Mouse (Mus musculus) hindbrain, embryonic 11.5 days (tissue): ENCODE results near the gene T2. TPM values are rescaled to one million over a fixed set of nuclear protein-coding genes. Genes with fewer than 3 reads are reported as not detected.

Source experiments
- ATAC-seq: fragments of 200-750 bp; cut with Nextera tagmentation; 2 replicates; pipeline ENCODE4 v1.8.0; 2017; ENCODE audit warnings: mild to moderate bottlenecking, moderate TSS enrichment, moderate library complexity; ENCODE audit not compliant: low FRiP score
- DNase-seq: peaks from one replicate; pipeline ENCODE4 v3.0.0-alpha.2; 2015; ENCODE audit warnings: low spot score
- H3K27ac ChIP-seq: fragments of 300-500 bp; sonication (generic); 2 replicates; pipeline ENCODE4 v1.5.1; 2014; ENCODE audit warnings: mild to moderate bottlenecking, low read depth, low read length
- H3K27me3 ChIP-seq: fragments of 300-500 bp; sonication (generic); 2 replicates; pipeline ENCODE4 v1.6.1; 2014; ENCODE audit warnings: mild to moderate bottlenecking, low read length, moderate library complexity, mixed read lengths; ENCODE audit not compliant: control insufficient read depth, insufficient read depth
- H3K36me3 ChIP-seq: fragments of 300-500 bp; sonication (generic); 2 replicates; pipeline ENCODE4 v1.6.1; 2014; ENCODE audit warnings: mild to moderate bottlenecking, low read length, moderate library complexity, mixed read lengths; ENCODE audit not compliant: control insufficient read depth, insufficient read depth
- H3K4me1 ChIP-seq: fragments of 300-500 bp; sonication (generic); replicated peaks from 2 replicates; pipeline ENCODE4 v1.6.1; 2014; ENCODE audit warnings: low read length, mixed read lengths; ENCODE audit not compliant: control insufficient read depth, insufficient read depth
- H3K4me2 ChIP-seq: fragments of 300-500 bp; sonication (generic); replicated peaks from 2 replicates; pipeline ENCODE4 v1.6.1; 2014; ENCODE audit warnings: mild to moderate bottlenecking, low read depth, low read length
- H3K4me3 ChIP-seq: fragments of 300-500 bp; sonication (generic); 2 replicates; pipeline ENCODE4 v1.5.1; 2014; ENCODE audit warnings: low read depth, low read length
- H3K9ac ChIP-seq: fragments of 300-500 bp; sonication (generic); 2 replicates; pipeline ENCODE4 v1.6.1; 2014; ENCODE audit warnings: low read depth, low read length
- H3K9me3 ChIP-seq: fragments of 300-500 bp; sonication (generic); 2 replicates; pipeline ENCODE4 v1.6.1; 2016; ENCODE audit warnings: low read length; ENCODE audit not compliant: control insufficient read depth
- WGBS: fragments of 180-500 bp; shearing (Covaris S2); extraction: QIAGEN DNeasy Blood & Tissue Kit; methylation state at CpG from one replicate; pipeline ENCODE4 v1.1.7; 2014; 5-methylcytosine and 5-hydroxymethylcytosine counted together
- polyA plus RNA-seq: library from polyadenylated mRNA; unstranded; fragments of >200 nt; fragmentation: Nextera tagmentation; extraction: Ambion mirVana; gene quantifications from 2 replicates; pipeline ENCODE4 v1.2.1, GENCODE M21; 2014

The T2 gene
- polyA plus RNA-seq, 1 experiment from 2014 or later = 0.59 TPM

- H3K4me3 ChIP-seq = no peak overlapping the region
- no peak overlapping the region for H3K9ac ChIP-seq
- WGBS = 20% methylated on average over 7 of the region's 7 CpGs
- H3K27ac ChIP-seq = no peak overlapping the region
- H3K27me3 ChIP-seq = peaks cover 77% of the 10 kb centered on the region
- DNase-seq (no peak), ATAC-seq (no peak)
- H3K4me2 ChIP-seq = no peak overlapping the region
- H3K36me3 ChIP-seq = no peaks in the 10 kb centered on the region
- no peaks in the 10 kb centered on the region for H3K9me3 ChIP-seq
- H3K4me1 ChIP-seq = peaks cover 5% of the 10 kb centered on the region
Measured at GRCm38 (mm10) chr17:8436184-8436583, 80.4 kb downstream of the T2 start.

DNA sequence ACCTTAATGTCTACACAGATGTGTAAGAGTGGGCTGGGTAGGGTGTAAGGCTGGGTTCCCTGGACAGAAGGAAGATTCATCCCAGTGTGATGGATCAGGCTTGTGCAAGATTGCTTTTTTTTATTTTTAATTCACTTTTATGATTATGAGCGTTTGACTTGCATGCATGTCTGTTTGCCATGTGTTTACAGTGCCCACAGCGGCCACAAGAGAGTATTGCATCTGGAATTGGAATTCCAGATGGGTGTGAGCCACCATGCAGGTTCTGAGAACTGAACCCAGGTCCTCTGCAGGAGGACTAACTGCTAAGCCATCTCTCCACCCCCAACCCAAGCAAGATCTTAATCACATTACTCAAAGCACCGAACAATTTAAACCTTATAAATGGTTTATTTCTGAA, 88.3 kb downstream of the T2 start:
- WGBS = 69% methylated on average over 3 of the region's 3 CpGs
- Histone ChIP-seq H3K27me3 (peaks cover 2% of the 10 kb centered on the region), H3K4me3 (no peak overlapping the region), H3K9ac (no peak overlapping the region), H3K36me3 (no peaks in the 10 kb centered on the region), H3K4me2 (no peak overlapping the region), H3K9me3 (no peaks in the 10 kb centered on the region), H3K4me1 (no peaks in the 10 kb centered on the region), H3K27ac (no peak overlapping the region)
- no peak for DNase-seq
- ATAC-seq = no peak

DNA sequence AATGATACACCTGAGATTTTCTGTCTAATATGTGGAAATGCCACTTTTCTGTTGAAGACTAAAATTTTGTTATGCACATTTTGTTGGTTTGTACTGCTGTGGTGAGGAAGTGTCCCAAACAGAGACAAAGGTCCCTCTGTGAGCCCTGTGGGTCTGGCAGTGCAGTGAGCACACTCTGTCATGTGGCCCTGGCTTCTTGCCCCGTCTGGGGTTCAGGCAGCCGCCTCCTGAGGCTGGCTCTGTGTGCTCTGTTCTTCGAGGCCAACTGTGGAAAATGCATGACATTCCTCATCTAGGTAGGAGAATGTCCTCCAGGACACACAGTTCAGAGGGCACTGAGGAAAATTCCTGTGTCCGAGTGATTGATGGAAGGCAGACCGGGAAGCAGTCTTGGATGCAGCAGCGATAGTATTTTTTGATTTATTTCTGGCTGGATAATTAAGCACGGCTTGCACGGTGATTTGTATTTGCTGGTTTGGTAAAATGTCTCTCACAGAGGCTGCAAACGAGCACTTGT, 91.9 kb downstream of the T2 start:
- Histone ChIP-seq H3K27ac (no peak overlapping the region), H3K9ac (no peak overlapping the region), H3K4me2 (no peak overlapping the region), H3K27me3 (no peaks in the 10 kb centered on the region; the same call in 1 of the 2 replicates), H3K4me1 (no peaks in the 10 kb centered on the region), H3K36me3 (no peaks in the 10 kb centered on the region), H3K4me3 (no peak overlapping the region), H3K9me3 (no peaks in the 10 kb centered on the region)
- ATAC-seq (no peak), DNase-seq (no peak)
- 36% methylated on average over 9 of the region's 9 CpGs for WGBS

GRCm38 (mm10) chr17:8448324-8448723, 92.5 kb downstream of the T2 start:
- no peak overlapping the region for H3K4me3 ChIP-seq
- no peak overlapping the region for H3K9ac ChIP-seq
- H3K27ac ChIP-seq = no peak overlapping the region
- H3K27me3 ChIP-seq = no peaks in the 10 kb centered on the region
- H3K4me1 ChIP-seq = no peaks in the 10 kb centered on the region
- H3K4me2 ChIP-seq = no peak overlapping the region
- H3K36me3 ChIP-seq = no peaks in the 10 kb centered on the region
- 80% methylated on average over 3 of the region's 3 CpGs for WGBS
- no peak for ATAC-seq
- DNase-seq = no peak
- no peaks in the 10 kb centered on the region for H3K9me3 ChIP-seq

DNA sequence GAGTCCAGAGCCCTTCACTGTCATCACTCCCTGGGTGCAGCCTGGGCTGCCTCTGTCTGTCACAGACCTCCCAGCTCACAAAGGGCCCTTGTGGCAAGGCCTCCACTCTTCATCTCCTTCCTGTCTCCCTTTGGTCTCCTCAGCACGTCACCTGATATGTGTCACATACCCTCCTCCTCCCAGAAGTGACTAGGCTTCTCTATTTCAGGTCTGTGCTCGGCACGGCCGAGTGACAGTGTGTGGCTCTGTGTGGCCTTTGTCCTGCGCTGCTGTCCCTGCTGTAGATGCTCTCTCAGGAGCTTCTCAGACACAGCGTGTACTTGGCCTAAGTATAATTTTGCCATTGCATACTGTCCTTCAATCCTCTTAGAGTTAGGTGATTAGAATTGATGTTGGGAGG, 99.4 kb downstream of the T2 start:
- Histone ChIP-seq H3K9me3 (no peaks in the 10 kb centered on the region), H3K4me1 (no peaks in the 10 kb centered on the region), H3K27ac (0 out of 2 replicates have a peak overlapping the region, but pooled peaks have one; percentile 7), H3K27me3 (no peaks in the 10 kb centered on the region), H3K36me3 (no peaks in the 10 kb centered on the region), H3K4me3 (no peak overlapping the region), H3K4me2 (no peak overlapping the region), H3K9ac (no peak overlapping the region)
- ATAC-seq (peak; percentile 43; the same call in 1 of the 2 replicates), DNase-seq (no peak)
- 54% methylated on average over 6 of the region's 6 CpGs for WGBS

GRCm38 (mm10) chr17:8455601-8456000, 99.8 kb downstream of the T2 start:
- Histone ChIP-seq H3K9ac (no peak overlapping the region), H3K4me2 (no peak overlapping the region), H3K4me1 (no peaks in the 10 kb centered on the region), H3K9me3 (no peaks in the 10 kb centered on the region), H3K4me3 (no peak overlapping the region), H3K36me3 (no peaks in the 10 kb centered on the region), H3K27ac (0 out of 2 replicates have a peak overlapping the region, but pooled peaks have one; percentile 7), H3K27me3 (no peaks in the 10 kb centered on the region)
- 69% methylated on average over 7 of the region's 7 CpGs for WGBS
- ATAC-seq = no peak
- DNase-seq = no peak

DNA sequence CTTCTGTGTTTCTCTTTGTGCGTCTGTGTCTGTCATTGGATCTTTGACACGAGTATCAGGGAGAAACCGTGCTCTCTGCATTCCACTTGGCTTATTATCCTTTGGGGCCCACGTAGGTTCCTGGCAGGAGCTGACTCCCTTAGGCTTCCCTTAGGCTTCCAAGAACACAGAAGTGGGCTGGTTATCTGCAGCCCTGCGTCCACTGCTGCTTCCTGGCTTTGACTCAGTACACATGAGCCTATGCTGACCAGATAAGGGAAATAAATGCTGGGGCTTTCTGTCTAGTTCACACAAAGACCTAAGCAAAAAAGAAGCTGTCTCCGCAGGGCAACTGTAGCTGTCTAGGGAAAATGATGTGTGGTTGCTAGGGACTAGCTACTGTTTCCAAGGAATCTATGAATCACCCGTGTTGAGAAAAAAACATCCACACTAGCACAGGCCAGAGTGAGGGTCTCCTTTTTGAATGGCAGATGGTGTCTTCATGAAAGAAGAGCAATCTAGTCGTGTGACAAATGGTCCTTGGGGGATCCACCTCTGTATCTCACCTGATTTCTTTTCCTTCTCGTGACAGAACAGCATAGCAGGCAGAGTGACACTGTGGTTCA, 101.2 kb downstream of the T2 start:
- Histone ChIP-seq H3K9me3 (no peaks in the 10 kb centered on the region), H3K27me3 (no peaks in the 10 kb centered on the region), H3K4me2 (no peak overlapping the region), H3K4me1 (no peaks in the 10 kb centered on the region), H3K27ac (no peak overlapping the region), H3K4me3 (no peak overlapping the region), H3K36me3 (no peaks in the 10 kb centered on the region), H3K9ac (no peak overlapping the region)
- WGBS = 59% methylated on average over 9 of the region's 9 CpGs
- DNase-seq (no peak), ATAC-seq (no peak)

DNA sequence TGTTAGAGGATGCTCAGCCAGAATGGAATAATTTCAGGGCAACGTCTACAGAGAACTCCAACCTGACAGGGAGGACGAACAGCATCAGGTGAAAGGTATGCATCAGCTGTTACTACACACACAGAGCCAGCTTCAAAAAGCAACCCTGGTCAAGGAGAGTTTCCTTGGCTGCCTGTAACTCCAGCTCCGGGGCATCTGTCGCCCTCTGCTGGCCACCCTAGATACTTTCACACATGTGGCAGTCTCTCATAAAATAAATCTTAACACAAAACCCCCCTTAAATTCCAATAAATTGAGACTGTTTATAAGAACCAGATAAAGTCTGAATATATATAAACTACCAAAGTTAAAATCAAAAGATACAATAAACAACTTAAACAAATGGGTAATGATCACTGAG, 105.8 kb downstream of the T2 start:
- 7% methylated on average over 4 of the region's 4 CpGs for WGBS
- no peak overlapping the region for H3K27ac ChIP-seq
- no peak overlapping the region for H3K4me3 ChIP-seq
- peak; percentile 73 for DNase-seq
- no peaks in the 10 kb centered on the region for H3K4me1 ChIP-seq
- no peak overlapping the region for H3K9ac ChIP-seq
- no peaks in the 10 kb centered on the region for H3K27me3 ChIP-seq
- no peak overlapping the region for H3K4me2 ChIP-seq
- H3K9me3 ChIP-seq = no peaks in the 10 kb centered on the region
- ATAC-seq = no peak
- H3K36me3 ChIP-seq = no peaks in the 10 kb centered on the region

- H3K4me1 ChIP-seq = no peaks in the 10 kb centered on the region
- DNase-seq (peak; percentile 92), ATAC-seq (peak; percentile 54)
- no peaks in the 10 kb centered on the region for H3K36me3 ChIP-seq
- no peak overlapping the region for H3K27ac ChIP-seq
- H3K9ac ChIP-seq = no peak overlapping the region
- no peak overlapping the region for H3K4me2 ChIP-seq
- 28% methylated on average over 9 of the region's 9 CpGs for WGBS
- no peaks in the 10 kb centered on the region for H3K27me3 ChIP-seq
- no peak overlapping the region for H3K4me3 ChIP-seq
- no peaks in the 10 kb centered on the region for H3K9me3 ChIP-seq
Measured at GRCm38 (mm10) chr17:8463482-8464128, 107.8 kb downstream of the T2 start.
